Mouse (Mus musculus) heart, adult 9 months (tissue): ENCODE measurements around the gene Ccdc60.

Experiments used
- DNase-seq, 2 experiments: peaks; one replicate each; pipeline ENCODE4 v3.0.0; 2022; ENCODE audit warnings: low spot score in 2 of 2

Gene Ccdc60

GRCm38 (mm10) chr5:116271511-116272227, 17.1 kb downstream of the Ccdc60 start:
- DNase-seq = no peak

DNA sequence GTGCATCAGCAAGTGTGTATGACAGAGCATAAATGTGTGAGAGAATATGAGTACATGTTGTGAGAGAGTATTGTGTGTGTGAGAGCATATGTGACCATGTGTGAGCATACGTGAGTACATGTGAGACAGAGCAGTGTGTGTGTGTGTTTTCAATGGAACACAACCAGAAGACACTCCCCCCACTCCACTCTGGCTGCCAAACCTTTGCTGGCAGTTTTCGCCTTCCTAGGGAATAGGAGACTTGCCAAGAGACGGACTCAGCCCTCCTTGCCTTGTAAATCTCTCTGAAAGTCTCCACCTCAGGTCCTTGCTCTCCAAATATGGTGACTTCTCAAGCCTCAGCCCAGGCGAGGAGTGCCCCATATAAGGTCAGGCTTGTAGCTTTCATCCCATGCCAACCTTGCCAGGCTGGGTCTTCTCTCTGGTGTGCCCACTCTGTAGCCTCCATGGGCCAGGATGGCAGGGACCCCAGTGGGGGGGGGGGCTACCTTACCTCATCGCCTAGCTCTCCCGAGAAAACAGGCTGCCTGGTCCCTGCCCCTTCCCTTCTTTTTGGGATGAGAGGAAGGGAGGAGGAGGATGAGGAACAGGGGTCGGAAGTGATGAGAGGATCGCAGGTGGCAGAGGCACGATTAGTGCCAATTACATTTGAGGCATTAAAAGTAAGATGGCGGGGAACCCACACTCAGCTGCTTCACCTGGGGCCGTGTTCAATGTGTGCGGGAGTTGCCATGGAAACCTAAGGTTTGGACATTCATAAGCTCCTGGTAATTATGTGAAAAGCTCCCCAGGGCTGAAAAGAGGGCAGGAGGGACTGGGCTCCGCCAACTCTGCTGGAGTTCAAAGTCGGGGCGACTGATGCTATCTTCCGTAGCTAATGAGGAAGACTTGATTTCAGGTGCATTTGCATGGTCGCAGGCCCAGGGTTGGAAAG, 19.3 kb downstream of the Ccdc60 start:
- no peak for DNase-seq

GRCm38 (mm10) chr5:116262689-116263088, 26.1 kb downstream of the Ccdc60 start:
- DNase-seq = no peak

GRCm38 (mm10) chr5:116261944-116262343, 26.8 kb downstream of the Ccdc60 start:
- DNase-seq = no peak

DNA sequence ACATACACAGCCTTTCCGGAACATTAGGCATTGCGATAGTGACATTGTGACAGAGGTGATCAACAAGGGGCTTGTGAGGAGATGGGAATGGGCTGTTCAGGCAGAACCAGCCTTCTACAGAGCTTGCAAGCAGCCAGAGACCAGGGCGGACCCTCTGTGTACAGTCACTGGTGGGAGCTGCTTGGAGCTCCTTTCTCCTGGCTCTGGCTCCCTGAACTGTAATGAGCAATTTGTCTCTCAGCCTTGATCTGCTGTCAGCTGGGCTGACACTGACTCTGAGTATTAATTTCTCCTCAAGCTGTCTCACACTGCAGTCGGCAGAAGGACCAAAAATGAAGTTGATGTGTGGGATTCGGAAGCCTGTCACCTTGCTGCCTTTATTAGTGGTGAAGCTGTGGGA, 28.4 kb downstream of the Ccdc60 start:
- DNase-seq = no peak

DNA sequence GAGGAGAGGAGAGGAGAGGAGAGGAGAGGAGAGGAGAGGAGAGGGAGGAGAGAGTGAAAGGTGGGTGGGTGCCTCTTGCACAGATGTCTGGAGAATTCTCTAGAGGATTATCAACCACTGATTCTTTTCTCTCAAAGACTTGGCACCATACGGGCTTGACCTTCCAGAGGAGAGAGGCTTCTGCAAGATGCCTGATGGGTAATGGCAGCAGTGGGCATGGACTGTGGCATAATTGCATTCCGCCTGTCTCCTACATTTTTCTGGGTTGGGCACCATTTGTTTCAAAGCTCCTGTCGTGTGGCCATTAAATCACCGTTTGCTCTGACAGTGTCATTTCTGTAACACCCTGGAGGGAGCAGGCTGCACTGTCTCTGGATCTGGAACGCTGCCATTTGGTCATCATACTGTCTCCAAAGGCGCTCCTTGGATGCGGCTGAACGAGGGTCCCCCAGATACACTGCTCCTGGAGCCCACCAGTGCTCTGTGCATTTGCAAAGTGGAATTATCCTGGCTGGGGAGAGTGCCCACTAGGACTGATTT, 30.4 kb downstream of the Ccdc60 start:
- DNase-seq = no peak

DNA sequence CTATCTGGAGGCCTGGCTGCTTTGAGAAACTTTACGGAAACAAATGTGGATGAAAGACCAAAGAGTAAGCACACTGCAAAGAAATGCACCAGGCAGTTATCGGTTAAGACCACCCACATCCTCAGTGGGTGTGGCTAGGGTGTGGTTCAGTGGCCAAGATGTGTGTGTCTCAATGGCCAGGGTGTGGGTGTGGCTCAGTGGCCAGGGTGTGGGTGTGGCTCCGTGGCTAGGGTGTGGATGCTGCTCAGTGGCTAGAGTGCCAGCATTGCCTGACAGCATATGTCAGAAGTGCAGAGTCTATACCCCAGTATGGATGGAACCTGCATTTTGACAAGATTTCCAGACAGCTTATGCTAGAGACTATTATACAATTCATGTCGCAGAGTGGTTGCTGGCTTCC, 34.9 kb downstream of the Ccdc60 start:
- no peak for DNase-seq

- DNase-seq = no peak
Measured at GRCm38 (mm10) chr5:116252186-116252585, 36.6 kb downstream of the Ccdc60 start.

GRCm38 (mm10) chr5:116246642-116247041, 42.1 kb downstream of the Ccdc60 start:
- DNase-seq = peak; percentile 1 to 7

- peak; percentile 6 to 11 for DNase-seq
Measured at GRCm38 (mm10) chr5:116244476-116244875, 44.3 kb downstream of the Ccdc60 start.

- DNase-seq = no peak
Measured at GRCm38 (mm10) chr5:116243622-116244021, 45.2 kb downstream of the Ccdc60 start.

DNA sequence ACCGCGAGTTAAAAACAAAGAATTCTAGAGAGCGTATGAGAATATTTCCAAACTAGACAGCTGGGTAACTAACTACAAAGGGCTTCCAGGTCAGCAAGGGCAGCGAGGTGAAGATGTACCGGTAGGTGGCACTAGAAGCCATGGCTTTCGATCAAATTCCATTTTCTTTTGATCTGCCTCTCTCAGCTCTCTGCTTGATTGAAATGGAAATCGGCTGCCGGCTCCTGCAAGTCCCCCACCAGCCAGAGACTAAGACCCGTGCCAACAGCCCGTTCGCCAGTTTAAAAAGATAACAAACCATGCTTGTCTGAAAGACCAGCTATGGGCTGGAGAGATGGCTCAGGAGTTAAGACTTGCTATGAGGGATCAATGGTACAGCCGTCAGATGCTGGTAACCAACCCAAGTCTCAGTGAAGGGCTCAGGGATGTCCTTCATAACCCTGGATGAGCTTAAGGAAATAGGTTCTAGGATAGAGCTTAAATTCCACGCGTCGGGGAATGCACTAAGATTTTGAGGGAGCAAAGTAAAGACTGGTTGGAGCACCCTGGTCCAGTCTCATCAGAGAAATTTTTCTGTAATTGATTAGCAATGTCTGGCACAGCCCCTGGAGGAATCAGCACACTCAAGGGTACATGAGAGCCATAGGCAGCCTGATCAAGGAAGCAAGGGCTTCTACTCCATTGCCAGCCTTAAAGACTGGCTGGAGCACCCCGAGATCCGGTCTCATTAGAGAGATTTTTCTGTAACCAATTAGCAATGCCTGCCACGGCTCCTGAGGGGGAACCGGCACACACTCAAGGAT, 56.7 kb downstream of the Ccdc60 start:
- DNase-seq = peak in 1 of 2 experiments; percentile 26

GRCm38 (mm10) chr5:116228414-116228813, 60.4 kb downstream of the Ccdc60 start:
- no peak for DNase-seq

GRCm38 (mm10) chr5:116224023-116224422, 64.8 kb downstream of the Ccdc60 start:
- DNase-seq = no peak

- DNase-seq = no peak
Measured at GRCm38 (mm10) chr5:116221916-116222315, 66.9 kb downstream of the Ccdc60 start.

GRCm38 (mm10) chr5:116219288-116219687, 69.5 kb downstream of the Ccdc60 start:
- no peak for DNase-seq

GRCm38 (mm10) chr5:116212706-116213105, 76.1 kb downstream of the Ccdc60 start:
- no peak for DNase-seq

DNA sequence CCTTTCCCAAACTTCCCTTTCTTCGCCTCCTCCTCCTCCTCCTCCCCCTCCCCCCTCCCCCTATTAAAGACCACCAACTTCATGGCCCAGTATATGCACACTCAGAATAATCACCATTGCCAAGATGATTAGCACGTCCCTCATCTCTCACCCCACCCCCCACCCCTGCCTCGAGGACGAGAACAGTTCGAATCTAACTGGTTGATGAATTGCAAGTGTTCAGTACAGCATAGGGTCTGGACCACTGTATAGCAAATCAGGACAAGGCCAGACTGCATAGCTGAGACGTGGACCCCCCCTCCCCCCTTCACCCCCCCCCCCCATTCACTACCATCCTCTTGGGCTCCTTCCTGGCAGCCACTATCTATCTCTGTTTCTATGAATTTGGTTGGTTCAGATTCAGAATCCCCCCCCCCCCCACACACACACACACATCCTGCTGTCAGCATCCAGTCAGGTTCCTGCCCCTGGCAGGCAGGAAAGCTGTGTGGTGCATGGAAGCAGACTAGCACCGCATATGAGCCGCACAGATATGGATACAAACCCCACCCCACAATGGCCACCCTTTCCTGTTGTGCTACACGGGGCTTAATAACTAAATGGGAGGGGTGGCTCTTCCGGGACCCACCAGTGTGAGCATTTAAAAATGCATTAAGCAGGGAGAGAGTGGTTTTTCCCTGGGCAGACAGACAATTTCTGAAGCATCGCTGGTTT, 79.2 kb downstream of the Ccdc60 start:
- DNase-seq = no peak

DNA sequence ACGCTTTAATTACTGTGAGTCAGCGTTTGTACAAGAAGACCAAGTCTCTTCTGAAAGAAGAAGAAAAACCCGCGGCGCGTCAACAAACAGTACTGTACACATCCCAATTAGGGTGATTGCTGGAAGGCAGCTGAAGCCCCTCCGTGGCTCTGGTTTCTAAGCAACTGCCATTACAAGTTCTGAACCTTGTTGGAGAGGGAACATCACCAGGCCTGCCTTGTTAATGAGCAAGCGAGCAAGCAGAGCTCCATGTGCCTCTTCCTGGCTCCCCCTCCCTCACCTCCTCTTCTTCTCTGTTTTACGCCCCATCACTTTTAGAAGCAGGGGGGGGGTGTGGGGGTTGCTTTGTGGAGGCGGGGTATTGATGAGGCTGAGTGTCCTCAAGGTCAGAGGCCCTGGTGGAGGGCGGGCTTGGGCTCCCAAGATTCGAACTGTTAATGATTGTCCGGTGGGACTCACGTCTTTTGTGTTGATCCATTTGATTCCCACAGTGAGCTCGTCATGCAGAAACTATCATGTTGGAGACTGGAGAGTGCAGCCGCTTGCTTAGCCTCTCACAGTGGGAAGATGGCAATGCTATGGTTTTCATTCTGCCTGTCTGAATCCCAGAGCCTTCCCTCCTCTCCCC, 79.9 kb downstream of the Ccdc60 start:
- no peak for DNase-seq

DNA sequence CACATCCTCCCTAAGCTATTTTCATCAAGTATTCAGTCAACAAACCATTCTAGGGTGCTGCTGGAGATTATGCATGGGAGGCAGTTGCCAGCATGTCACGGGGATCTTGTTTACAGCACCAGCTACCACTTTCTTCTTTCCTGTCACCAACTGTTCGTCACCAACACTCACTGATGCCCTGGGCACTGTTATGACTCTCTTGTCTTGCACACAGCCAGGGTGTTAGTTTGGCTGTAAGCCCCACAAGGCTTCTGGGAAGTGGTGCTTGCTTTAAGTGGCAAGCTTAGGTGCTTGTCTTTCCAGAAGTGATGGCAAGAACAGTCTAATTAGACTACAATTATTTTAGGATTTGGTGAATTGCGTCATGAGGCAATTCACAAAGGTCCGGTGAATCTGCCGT, 86.1 kb downstream of the Ccdc60 start:
- DNase-seq = no peak

DNA sequence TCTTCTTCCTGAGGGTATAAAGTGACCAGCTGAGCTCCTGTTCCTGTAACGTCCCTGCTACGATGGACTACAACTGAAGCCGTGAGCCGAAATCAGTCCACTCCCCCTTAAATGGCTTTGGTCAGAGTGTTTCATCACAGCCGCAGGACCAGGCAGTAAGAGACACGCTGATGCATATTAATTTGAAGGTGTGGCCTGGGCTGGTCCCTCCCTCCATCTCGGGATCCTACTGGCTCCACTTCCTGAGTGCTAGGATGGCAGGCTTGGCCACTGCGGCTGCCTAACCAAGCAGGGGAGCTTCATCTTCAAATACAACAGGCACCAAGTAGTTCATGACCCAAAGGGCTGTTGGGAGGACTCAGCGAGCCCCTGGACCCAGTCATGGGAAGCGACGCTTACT, 94.3 kb downstream of the Ccdc60 start:
- DNase-seq = no peak
